Comparison of ENCODE assay signal across 12 mouse cellular contexts in the genomic region with DNA sequence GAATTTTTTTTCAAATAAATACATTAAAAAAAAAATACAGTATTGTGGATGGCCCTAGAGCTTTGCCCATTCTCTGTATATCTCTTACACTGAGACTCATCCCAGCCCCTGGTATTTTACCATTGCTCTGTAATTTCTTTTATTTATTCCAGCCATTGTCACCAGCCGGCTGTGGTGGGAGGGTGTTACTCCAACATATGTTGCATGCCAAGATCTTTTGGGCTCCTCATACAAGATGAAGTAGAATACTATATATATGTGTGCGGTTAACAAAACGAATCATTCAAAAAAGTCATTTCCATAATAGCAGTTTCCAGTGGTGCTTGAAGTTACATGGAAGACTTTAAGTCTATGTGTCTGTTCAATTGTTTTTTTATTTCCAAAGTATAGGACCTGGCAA.
"Had no signal": no experiment of that assay in that cellular context is flagged by ENCODE, and none has a peak within 500 bp of the region (broad histone marks: within the 10 kb centered on the region; RNA-seq: fewer than 3 reads in every experiment).

No protein-coding gene starts in this region.

- DNase-seq: kidney, adult 18-20 months; kidney, adult 9 months; kidney, postnatal 14 days; kidney, postnatal 4 days; liver; liver, embryonic 13.5 days; lung, adult 2 months; lung, postnatal 14 days; lung, postnatal 4 days; retina, postnatal 1 day; thymus, adult 18-20 months; thymus, postnatal 36 days had no signal
